Mouse (Mus musculus) liver, adult 2 months (tissue): ENCODE measurements around the gene 1700088E04Rik. TPM values are rescaled to one million over a fixed set of nuclear protein-coding genes. Genes with fewer than 3 reads are reported as not detected.

ENCODE experiments used
- DNase-seq: peaks from one replicate; pipeline ENCODE4 v3.0.0-alpha.2; 2011; ENCODE audit warnings: low read depth, low spot score; ENCODE audit errors: extremely low read depth
- H3K27ac ChIP-seq: fragments of 200-500 bp; replicated peaks from 2 replicates; pipeline ENCODE4 v1.5.1; 2012; ENCODE audit warnings: low read depth, mild to moderate bottlenecking, control low read depth, inconsistent platforms, low read length; ENCODE audit not compliant: insufficient read depth
- H3K27me3 ChIP-seq: fragments of 200-500 bp; 2 replicates; pipeline ENCODE4 v1.6.1; 2012; ENCODE audit warnings: mild to moderate bottlenecking, moderate library complexity, low read length, inconsistent platforms; ENCODE audit not compliant: control insufficient read depth, insufficient read depth
- H3K36me3 ChIP-seq: fragments of 200-500 bp; 2 replicates; pipeline ENCODE4 v1.6.1; 2012; ENCODE audit warnings: low read length, inconsistent platforms; ENCODE audit not compliant: control insufficient read depth, insufficient read depth
- H3K4me1 ChIP-seq: fragments of 200-500 bp; 2 replicates; pipeline ENCODE4 v1.6.1; 2011; ENCODE audit warnings: low read length; ENCODE audit not compliant: control insufficient read depth, insufficient read depth
- H3K4me3 ChIP-seq: fragments of 200-500 bp; 2 replicates; pipeline ENCODE4 v1.5.1; 2011; ENCODE audit warnings: low read depth, mild to moderate bottlenecking, control low read depth, low read length, moderate library complexity; ENCODE audit not compliant: insufficient read depth
- H3K79me2 ChIP-seq: fragments of 200-500 bp; 2 replicates; pipeline ENCODE4 v1.6.1; 2012; ENCODE audit warnings: inconsistent platforms, mild to moderate bottlenecking, low read length, moderate library complexity; ENCODE audit not compliant: control insufficient read depth, insufficient read depth
- H3K9ac ChIP-seq: fragments of 200-500 bp; 2 replicates; pipeline ENCODE4 v1.6.1; 2012; ENCODE audit warnings: low read depth, mild to moderate bottlenecking, control low read depth, inconsistent platforms, low read length
- CTCF ChIP-seq: fragments of 200-500 bp; IDR thresholded peaks from 2 replicates; pipeline ENCODE4 v1.5.1; 2011; ENCODE audit warnings: low read depth, low read length, control low read depth
- POLR2A ChIP-seq: fragments of 200-500 bp; IDR thresholded peaks from 2 replicates; pipeline ENCODE4 v1.6.1; 2011; ENCODE audit warnings: low read length, control low read depth; ENCODE audit not compliant: insufficient read depth; ENCODE audit errors: extremely low read depth
- WGBS: fragments of 180-500 bp; shearing (Covaris S2); methylation state at CpG from one replicate; pipeline ENCODE4 v1.1.7; 2018; 5-methylcytosine and 5-hydroxymethylcytosine counted together
- polyA plus RNA-seq: library from polyadenylated mRNA; depleted of rRNA; stranded (reverse); fragments of >200 nt; gene quantifications from 2 replicates; pipeline ENCODE4 v1.2.3, GENCODE M21; 2012
- total RNA-seq: library from RNA; depleted of rRNA; stranded (reverse); fragments of >200 nt; gene quantifications from 2 replicates; pipeline ENCODE4 v1.2.3, GENCODE M21; 2014

1700088E04Rik gene
- total and polyA plus RNA-seq, 2 experiments: 0.65 TPM

GRCm38 (mm10) chr15:79135783-79136575, 5.1 kb downstream of the 1700088E04Rik start:
- peaks cover 3% of the 10 kb centered on the region; the same call in 1 of the 2 replicates for H3K36me3 ChIP-seq
- no peak for TF ChIP-seq POLR2A
- no peak overlapping the region for H3K27ac ChIP-seq
- no peaks in the 10 kb centered on the region for H3K27me3 ChIP-seq
- H3K4me3 ChIP-seq: no peak overlapping the region
- no peaks in the 10 kb centered on the region for H3K79me2 ChIP-seq
- peaks cover 3% of the 10 kb centered on the region; the same call in 1 of the 2 replicates for H3K4me1 ChIP-seq
- 73% methylated on average over 11 of the region's 11 CpGs for WGBS
- no peak for DNase-seq
- H3K9ac ChIP-seq: no peak overlapping the region

DNA sequence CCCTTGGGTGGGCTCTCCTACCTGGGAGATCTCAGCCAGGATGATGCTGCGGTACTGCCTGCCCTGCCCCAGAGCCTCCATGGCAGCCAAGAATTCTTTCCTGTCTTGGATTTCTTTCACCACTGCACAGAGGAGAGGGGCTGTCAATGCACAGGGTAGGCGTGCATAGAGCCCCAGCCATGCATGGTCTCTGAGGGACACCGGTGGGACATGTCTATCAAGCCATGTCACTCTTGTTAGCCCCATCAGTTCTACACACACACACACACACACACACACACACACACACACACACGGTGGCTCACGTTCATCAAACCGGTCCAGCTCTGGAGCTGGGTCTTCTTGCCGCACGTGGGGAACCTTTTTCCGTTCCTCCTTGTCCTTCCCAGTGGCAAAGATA, 5.7 kb downstream of the 1700088E04Rik start:
- H3K9ac ChIP-seq: no peak overlapping the region
- no peaks in the 10 kb centered on the region for H3K79me2 ChIP-seq
- H3K4me3 ChIP-seq: no peak overlapping the region
- 81% methylated on average over 9 of the region's 9 CpGs for WGBS
- TF ChIP-seq POLR2A: no peak
- no peak for TF ChIP-seq CTCF
- H3K36me3 ChIP-seq: peaks cover 9% of the 10 kb centered on the region; the same call in 1 of the 2 replicates
- no peak for DNase-seq
- no peaks in the 10 kb centered on the region for H3K4me1 ChIP-seq
- no peak overlapping the region for H3K27ac ChIP-seq
- H3K27me3 ChIP-seq: no peaks in the 10 kb centered on the region

GRCm38 (mm10) chr15:79134496-79135270, 6.4 kb downstream of the 1700088E04Rik start:
- WGBS: 89% methylated on average over 9 of the region's 9 CpGs
- no peak overlapping the region for H3K9ac ChIP-seq
- no peak for TF ChIP-seq CTCF
- TF ChIP-seq POLR2A: no peak
- no peaks in the 10 kb centered on the region for H3K79me2 ChIP-seq
- no peak for DNase-seq
- H3K4me3 ChIP-seq: no peak overlapping the region
- H3K36me3 ChIP-seq: peaks cover 13% of the 10 kb centered on the region; the same call in 1 of the 2 replicates
- H3K27me3 ChIP-seq: no peaks in the 10 kb centered on the region
- no peaks in the 10 kb centered on the region for H3K4me1 ChIP-seq
- no peak overlapping the region for H3K27ac ChIP-seq

GRCm38 (mm10) chr15:79133191-79133661, 7.8 kb downstream of the 1700088E04Rik start:
- DNase-seq: no peak
- H3K27me3 ChIP-seq: no peaks in the 10 kb centered on the region
- H3K36me3 ChIP-seq: peaks cover 19% of the 10 kb centered on the region; the same call in 1 of the 2 replicates
- no peaks in the 10 kb centered on the region for H3K4me1 ChIP-seq
- H3K9ac ChIP-seq: no peak overlapping the region
- H3K4me3 ChIP-seq: no peak overlapping the region
- no peak overlapping the region for H3K27ac ChIP-seq
- TF ChIP-seq CTCF: no peak
- no peak for TF ChIP-seq POLR2A
- WGBS: 87% methylated on average over 6 of the region's 6 CpGs
- no peaks in the 10 kb centered on the region for H3K79me2 ChIP-seq

GRCm38 (mm10) chr15:79131442-79131841, 9.6 kb downstream of the 1700088E04Rik start:
- H3K79me2 ChIP-seq: no peaks in the 10 kb centered on the region
- no peak overlapping the region for H3K27ac ChIP-seq
- H3K4me3 ChIP-seq: no peak overlapping the region
- peaks cover 30% of the 10 kb centered on the region for H3K36me3 ChIP-seq
- H3K27me3 ChIP-seq: no peaks in the 10 kb centered on the region
- H3K4me1 ChIP-seq: no peaks in the 10 kb centered on the region
- WGBS: 70% methylated on average over 7 of the region's 7 CpGs
- no peak overlapping the region for H3K9ac ChIP-seq
- no peak for DNase-seq
- TF ChIP-seq CTCF (no peak), POLR2A (no peak)

DNA sequence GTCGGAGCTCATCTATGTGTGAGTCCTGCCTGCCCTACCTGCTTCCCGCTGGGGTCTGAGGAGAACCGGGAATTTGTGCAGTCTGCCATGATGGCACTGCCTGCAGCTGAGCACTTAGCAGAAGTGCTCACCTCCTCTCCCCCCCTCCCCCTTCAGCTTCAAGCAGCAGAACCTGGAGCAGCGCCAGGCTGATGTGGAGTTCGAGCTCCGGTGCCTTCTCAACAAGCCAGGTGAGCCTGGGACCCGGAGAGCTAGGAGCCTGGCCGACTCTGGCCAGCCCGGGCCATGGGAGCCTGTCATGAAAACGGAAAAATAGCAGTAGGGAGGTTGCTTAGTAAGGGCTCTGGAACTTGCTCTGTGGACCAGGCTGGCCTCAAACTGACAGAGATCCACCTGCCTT, 10.3 kb downstream of the 1700088E04Rik start:
- no peak for TF ChIP-seq CTCF
- TF ChIP-seq POLR2A: no peak
- H3K27ac ChIP-seq: no peak overlapping the region
- no peaks in the 10 kb centered on the region for H3K27me3 ChIP-seq
- H3K9ac ChIP-seq: no peak overlapping the region
- DNase-seq: no peak
- H3K4me1 ChIP-seq: no peaks in the 10 kb centered on the region
- peaks cover 30% of the 10 kb centered on the region for H3K36me3 ChIP-seq
- no peaks in the 10 kb centered on the region for H3K79me2 ChIP-seq
- no peak overlapping the region for H3K4me3 ChIP-seq
- 90% methylated on average over 10 of the region's 10 CpGs for WGBS
